Mouse (Mus musculus) lung, postnatal 0 days (tissue): ENCODE data around the gene Vps26a.

ENCODE experiments used
- CTCF ChIP-seq: IDR thresholded peaks from 2 replicates; pipeline ENCODE4 v1.5.1; 2016; ENCODE audit warnings: antibody characterized with exemption, mild to moderate bottlenecking
- EP300 ChIP-seq: IDR thresholded peaks from 2 replicates; pipeline ENCODE4 v1.6.1; 2016; ENCODE audit warnings: antibody characterized with exemption, mild to moderate bottlenecking, control low read depth

- TF ChIP-seq CTCF (no peak), EP300 (no peak; the same call in 1 of the 2 replicates)
Observed at GRCm38 (mm10) chr10:62471105-62471504, 15.5 kb downstream of the Vps26a start.
